ENCODE assay signal across 8 mouse cellular contexts in genomic region chr15:96459741-96460450, GRCm38 (mm10). TPM values are rescaled to one million over a fixed set of nuclear protein-coding genes. Genes with fewer than 3 reads are reported as not detected.
DNase-seq lines count a peak whose midpoint lies in the region; ATAC-seq and TF ChIP-seq lines count a peak whose summit lies in the region.

No protein-coding gene starts in this region.

- TF ChIP-seq POLR2A in heart, adult 2 months (IDR thresholded peaks at IDR 0.05; ENCODE audit: insufficient read depth, low read depth, low read length), result no peak
- no peak for TF ChIP-seq POLR2A in kidney, adult 2 months (IDR thresholded peaks at IDR 0.05; ENCODE audit: low read depth, low read length)
- TF ChIP-seq POLR2A in myocyte (IDR thresholded peaks at IDR 0.05; ENCODE audit: insufficient read length, low read depth), result no peak

- H3ac ChIP-seq in myocyte (ENCODE audit: control insufficient read depth, insufficient read length), result peak overlapping the region; percentile 87

- ATAC-seq in embryonic facial prominence, embryonic 11.5 days (replicated peaks; ENCODE audit: insufficient number of reproducible peaks, low FRiP score, low TSS enrichment, low read depth), result peak; percentile 61
- ATAC-seq in liver, embryonic 12.5 days, result peak; percentile 54

- peak overlapping the region; percentile 99 for H3K27ac ChIP-seq in embryonic facial prominence, embryonic 11.5 days (replicated peaks; ENCODE audit: low read depth, low read length)
- H3K27ac ChIP-seq in heart, adult 2 months, result peak overlapping the region; percentile 96
- peak overlapping the region; percentile 99 for H3K27ac ChIP-seq in kidney, adult 2 months (ENCODE audit: insufficient read depth, low read depth, low read length)
- H3K27ac ChIP-seq in liver, embryonic 12.5 days, result peak overlapping the region; percentile 100

- intact Hi-C loops in heart, adult 2 months (cut with DNase I), result loop anchor here (2.0 kb wide), 2 partner anchors 15 to 175 kb away; no protein-coding TSS in a partner anchor

- under 1% methylated on average over 39 of the region's 71 CpGs for WGBS in embryonic facial prominence, embryonic 11.5 days
- WGBS in heart, adult 2 months, result 1% methylated on average over 66 of the region's 71 CpGs
- under 1% methylated on average over 55 of the region's 71 CpGs for WGBS in kidney, adult 2 months
- under 1% methylated on average over 47 of the region's 71 CpGs for WGBS in liver, embryonic 12.5 days (ENCODE audit: insufficient replicate concordance)

- no peaks in the 10 kb centered on the region for H3K36me3 ChIP-seq in embryonic facial prominence, embryonic 11.5 days (replicated peaks; ENCODE audit: control insufficient read depth, insufficient read depth, low read depth, low read length)
- H3K36me3 ChIP-seq in heart, adult 2 months (ENCODE audit: control insufficient read depth, insufficient read depth, low read length), result peaks cover 28% of the 10 kb centered on the region
- no peaks in the 10 kb centered on the region for H3K36me3 ChIP-seq in kidney, adult 2 months (ENCODE audit: control insufficient read depth, insufficient read depth, low read length)
- H3K36me3 ChIP-seq in liver, embryonic 12.5 days, result peaks cover 9% of the 10 kb centered on the region
- no peaks in the 10 kb centered on the region for H3K36me3 ChIP-seq in myocyte (ENCODE audit: control insufficient read depth, insufficient read depth)

- TF ChIP-seq CTCF in heart, adult 2 months (IDR thresholded peaks at IDR 0.05), result no peak
- TF ChIP-seq CTCF in kidney, adult 2 months (conservative IDR thresholded peaks at IDR 0.05; ENCODE audit: insufficient read depth, insufficient read length, low read depth, low read length), result no peak

- DNase-seq in A20 (ENCODE audit: low read depth, low spot score), result peak; percentile 80
- DNase-seq in adrenal gland, postnatal 14 days, result peak; percentile 79
- DNase-seq in embryonic facial prominence, embryonic 11.5 days (ENCODE audit: low spot score), result peak; percentile 74
- DNase-seq in heart, adult 2 months, result peak; percentile 84
- peak; percentile 79 for DNase-seq in kidney, adult 2 months
- peak; percentile 63 to 86 for DNase-seq in spleen, postnatal 4 days (ENCODE audit: low spot score in 2 of 2)

- no peaks in the 10 kb centered on the region for H3K27me3 ChIP-seq in embryonic facial prominence, embryonic 11.5 days (ENCODE audit: control insufficient read depth, insufficient read depth, low read length)
- H3K27me3 ChIP-seq in heart, adult 2 months (ENCODE audit: control insufficient read depth, insufficient read depth, low read length), result no peaks in the 10 kb centered on the region
- H3K27me3 ChIP-seq in kidney, adult 2 months (replicated peaks; ENCODE audit: control insufficient read depth, insufficient read depth, low read length), result no peaks in the 10 kb centered on the region
- H3K27me3 ChIP-seq in liver, embryonic 12.5 days (replicated peaks), result no peaks in the 10 kb centered on the region
- H3K27me3 ChIP-seq in myocyte (ENCODE audit: control insufficient read depth, insufficient read depth, insufficient read length), result no peaks in the 10 kb centered on the region

- H3K9me3 ChIP-seq in embryonic facial prominence, embryonic 11.5 days (replicated peaks; ENCODE audit: control insufficient read depth, low read length), result no peaks in the 10 kb centered on the region
- peaks cover 5% of the 10 kb centered on the region; the same call in 1 of the 2 replicates for H3K9me3 ChIP-seq in liver, embryonic 12.5 days (replicated peaks)

- TF ChIP-seq EP300 in heart, adult 2 months (IDR thresholded peaks at IDR 0.05; ENCODE audit: insufficient read depth, low read depth, low read length), result no peak

- H3K79me2 ChIP-seq in heart, adult 2 months (replicated peaks; ENCODE audit: control insufficient read depth, insufficient read depth, low read length), result peaks cover 7% of the 10 kb centered on the region; the same call in 1 of the 2 replicates
- peaks cover 51% of the 10 kb centered on the region for H3K79me2 ChIP-seq in myocyte (ENCODE audit: control insufficient read depth, insufficient read depth)

- H3K4me1 ChIP-seq in embryonic facial prominence, embryonic 11.5 days (ENCODE audit: control insufficient read depth, insufficient read depth, low read length), result no peaks in the 10 kb centered on the region
- peaks cover 8% of the 10 kb centered on the region for H3K4me1 ChIP-seq in heart, adult 2 months (ENCODE audit: control insufficient read depth, insufficient read depth, low read length)
- peaks cover 33% of the 10 kb centered on the region for H3K4me1 ChIP-seq in kidney, adult 2 months (ENCODE audit: control insufficient read depth, insufficient read depth, low read length)
- H3K4me1 ChIP-seq in liver, embryonic 12.5 days, result peaks cover 60% of the 10 kb centered on the region

- peak overlapping the region; percentile 49 for H3K4me2 ChIP-seq in embryonic facial prominence, embryonic 11.5 days (ENCODE audit: low read depth, low read length)
- peak overlapping the region; percentile 93 for H3K4me2 ChIP-seq in liver, embryonic 12.5 days
- peak overlapping the region; percentile 72 for H3K4me2 ChIP-seq in myocyte (ENCODE audit: low read depth)

- peak overlapping the region; percentile 94 for H3K9ac ChIP-seq in embryonic facial prominence, embryonic 11.5 days (replicated peaks; ENCODE audit: low read length)
- H3K9ac ChIP-seq in heart, adult 2 months (ENCODE audit: low read depth, low read length), result peak overlapping the region; percentile 99
- peak overlapping the region; percentile 100 for H3K9ac ChIP-seq in liver, embryonic 12.5 days

- peak overlapping the region; percentile 91 for H3K4me3 ChIP-seq in embryonic facial prominence, embryonic 11.5 days (ENCODE audit: low read depth, low read length)
- peak overlapping the region; percentile 83 for H3K4me3 ChIP-seq in heart, adult 2 months
- peak overlapping the region; percentile 98 for H3K4me3 ChIP-seq in kidney, adult 2 months (ENCODE audit: insufficient read depth, low read depth, low read length)
- H3K4me3 ChIP-seq in liver, embryonic 12.5 days, result peak overlapping the region; percentile 98
- H3K4me3 ChIP-seq in myocyte, result peak overlapping the region; percentile 61

TF ChIP-seq in myocyte, 11 proteins besides CTCF, POLR2A, EP300 and RAD21:
- TF ChIP-seq MYOG (IDR thresholded peaks at IDR 0.05; ENCODE audit: control insufficient read depth in 1 of 3, insufficient read depth in 1 of 3, insufficient read length in 2 of 3, low read depth in 2 of 3), result no peak
- TF ChIP-seq POLR2AphosphoS2 (IDR thresholded peaks at IDR 0.05; ENCODE audit: insufficient read length, low read depth), result no peak
- TF ChIP-seq MYOD1 (IDR thresholded peaks at IDR 0.05; ENCODE audit: control insufficient read depth in 1 of 3, insufficient read length in 2 of 3, low read depth in 2 of 3), result peak in 1 of 3 experiments; percentile 5
- TF ChIP-seq E2F4 (IDR thresholded peaks at IDR 0.05; ENCODE audit: insufficient read depth), result peak; percentile 42
- no peak for TF ChIP-seq TCF3 (IDR thresholded peaks at IDR 0.05; ENCODE audit: insufficient read length, low read depth)
- no peak for TF ChIP-seq USF1 (IDR thresholded peaks at IDR 0.05; ENCODE audit: low read depth)
- no peak for TF ChIP-seq CEBPB (IDR thresholded peaks at IDR 0.05; ENCODE audit: insufficient read depth, poor library complexity, severe bottlenecking)
- no peak for TF ChIP-seq MAX (IDR thresholded peaks at IDR 0.05; ENCODE audit: low read depth)
- TF ChIP-seq SRF (IDR thresholded peaks at IDR 0.05; ENCODE audit: control insufficient read depth, insufficient read length, low read depth), result no peak
- TF ChIP-seq REST (IDR thresholded peaks at IDR 0.05; ENCODE audit: insufficient read depth, insufficient read length), result no peak

RNA-seq across cellular contexts. Expression of gene Scaf11, which starts 0.7 kb away (rescaled TPM):
- total RNA-seq in adrenal gland, postnatal 14 days (2021), result 70.4 and 76.2 TPM in 2 replicates
- polyA plus RNA-seq in embryonic facial prominence, embryonic 11.5 days (2014; fragmentation: Nextera tagmentation; extraction: Ambion mirVana), result 123 and 138 TPM in 2 replicates
- total RNA-seq in heart, adult 2 months (2021), result 10 to 100 TPM; 45.9 to 54.0 TPM
- polyA plus RNA-seq in heart, adult 2 months (2012; rRNA removed), result 9.6 and 16.8 TPM in 2 replicates
- 20.5 and 22.0 TPM in 2 replicates for polyA plus RNA-seq in kidney, adult 2 months (2012; rRNA removed)
- polyA plus RNA-seq in liver, embryonic 12.5 days (2016; fragmentation: Nextera tagmentation; extraction: Ambion mirVana), result 68.8 and 73.0 TPM in 2 replicates
- 21.6 TPM for polyA plus RNA-seq in myocyte (2012; fragmentation: generic; extraction: Trizol)

Comparison
In these comparisons a context has a peak if more than half of its experiments do, and no peak if none do; other contexts are left out.
1. Peak in every context shown above with its lines: DNase-seq, ATAC-seq, H3K4me3 ChIP-seq and H3K27ac ChIP-seq.